Mouse (Mus musculus) stomach, embryonic 16.5 days (tissue): ENCODE results near the gene Shld1. TPM values are rescaled to one million over a fixed set of nuclear protein-coding genes. Genes with fewer than 3 reads are reported as not detected.

Experiments used
- ATAC-seq: fragments of 200-750 bp; cut with Nextera tagmentation; 2 replicates; pipeline ENCODE4 v1.8.0; 2017; ENCODE audit warnings: moderate number of reproducible peaks, moderate TSS enrichment; ENCODE audit not compliant: insufficient read depth, low FRiP score
- H3K27ac ChIP-seq: fragments of 300-500 bp; sonication (generic); 2 replicates; pipeline ENCODE4 v1.5.1; 2014; ENCODE audit warnings: low read length
- H3K27me3 ChIP-seq: fragments of 300-500 bp; sonication (generic); 2 replicates; pipeline ENCODE4 v1.6.1; 2014; ENCODE audit warnings: low read length, control low read depth, mixed read lengths; ENCODE audit not compliant: control insufficient read depth, insufficient read depth
- H3K36me3 ChIP-seq: fragments of 300-500 bp; sonication (generic); 2 replicates; pipeline ENCODE4 v1.6.1; 2014; ENCODE audit warnings: low read length; ENCODE audit not compliant: control insufficient read depth, insufficient read depth
- H3K4me1 ChIP-seq: fragments of 300-500 bp; sonication (generic); 2 replicates; pipeline ENCODE4 v1.6.1; 2014; ENCODE audit warnings: low read length, control low read depth, mixed read lengths; ENCODE audit not compliant: control insufficient read depth, insufficient read depth
- H3K4me2 ChIP-seq: fragments of 300-500 bp; sonication (generic); 2 replicates; pipeline ENCODE4 v1.6.1; 2014; ENCODE audit warnings: low read depth, low read length, mixed read lengths
- H3K4me3 ChIP-seq: fragments of 300-500 bp; sonication (generic); replicated peaks from 2 replicates; pipeline ENCODE4 v1.5.1; 2014; ENCODE audit warnings: mild to moderate bottlenecking, low read length
- H3K9ac ChIP-seq: fragments of 300-500 bp; sonication (generic); 2 replicates; pipeline ENCODE4 v1.6.1; 2014; ENCODE audit warnings: low read length
- H3K9me3 ChIP-seq: fragments of 300-500 bp; sonication (generic); replicated peaks from 2 replicates; pipeline ENCODE4 v1.6.1; 2016; ENCODE audit warnings: low read length, control low read depth; ENCODE audit not compliant: control insufficient read depth
- WGBS: fragments of 180-500 bp; shearing (Covaris S2); extraction: QIAGEN DNeasy Blood & Tissue Kit; methylation state at CpG from one replicate; pipeline ENCODE4 v1.1.7; 2014; 5-methylcytosine and 5-hydroxymethylcytosine counted together
- polyA plus RNA-seq: library from polyadenylated mRNA; unstranded; fragments of >200 nt; fragmentation: Nextera tagmentation; extraction: Ambion mirVana; gene quantifications from 2 replicates; pipeline ENCODE4 v1.2.1, GENCODE M21; 2015

The Shld1 gene
- polyA plus RNA-seq, 1 experiment from 2014 or later = 12.3 TPM

GRCm38 (mm10) chr2:132688611-132689021, 1.9 kb downstream of the Shld1 start:
- WGBS = 73% methylated on average over 7 of the region's 7 CpGs
- ATAC-seq = no peak

GRCm38 (mm10) chr2:132689188-132689568, 2.4 kb downstream of the Shld1 start:
- no peak for ATAC-seq
- H3K9me3 ChIP-seq = no peaks in the 10 kb centered on the region

More at GRCm38 (mm10) chr2:132688611-132689021, 1.9 kb downstream of the Shld1 start:
- peak overlapping the region; percentile 20; the same call in 1 of the 2 replicates for H3K27ac ChIP-seq
- no peak overlapping the region for H3K9ac ChIP-seq
- H3K27me3 ChIP-seq = no peaks in the 10 kb centered on the region
- no peak overlapping the region for H3K4me2 ChIP-seq
- H3K9me3 ChIP-seq = no peaks in the 10 kb centered on the region
- peaks cover 4% of the 10 kb centered on the region for H3K4me1 ChIP-seq
- H3K4me3 ChIP-seq = no peak overlapping the region
- H3K36me3 ChIP-seq = no peaks in the 10 kb centered on the region

GRCm38 (mm10) chr2:132689569-132690231, 3.0 kb downstream of the Shld1 start:
- Histone ChIP-seq H3K27ac (no peak overlapping the region), H3K27me3 (no peaks in the 10 kb centered on the region)
- 64% methylated on average over 15 of the region's 15 CpGs for WGBS

More at GRCm38 (mm10) chr2:132689188-132689568, 2.4 kb downstream of the Shld1 start:
- Histone ChIP-seq H3K4me2 (no peak overlapping the region), H3K27ac (peak overlapping the region; percentile 46; the same call in 1 of the 2 replicates), H3K27me3 (no peaks in the 10 kb centered on the region), H3K4me3 (no peak overlapping the region), H3K36me3 (no peaks in the 10 kb centered on the region), H3K9ac (no peak overlapping the region), H3K4me1 (peaks cover 4% of the 10 kb centered on the region)
- WGBS = 55% methylated on average over 4 of the region's 4 CpGs

GRCm38 (mm10) chr2:132691731-132692130, 5.0 kb downstream of the Shld1 start:
- Histone ChIP-seq H3K27ac (no peak overlapping the region), H3K9ac (no peak overlapping the region), H3K4me2 (no peak overlapping the region), H3K27me3 (no peaks in the 10 kb centered on the region), H3K9me3 (no peaks in the 10 kb centered on the region), H3K4me1 (peaks cover 4% of the 10 kb centered on the region), H3K36me3 (no peaks in the 10 kb centered on the region), H3K4me3 (no peak overlapping the region)
- no peak for ATAC-seq
- WGBS = 72% methylated on average over 7 of the region's 7 CpGs

More at GRCm38 (mm10) chr2:132689569-132690231, 3.0 kb downstream of the Shld1 start:
- no peak for ATAC-seq
- Histone ChIP-seq H3K9ac (no peak overlapping the region), H3K4me1 (peaks cover 4% of the 10 kb centered on the region), H3K9me3 (no peaks in the 10 kb centered on the region), H3K36me3 (no peaks in the 10 kb centered on the region), H3K4me3 (no peak overlapping the region), H3K4me2 (no peak overlapping the region)

- 43% methylated on average over 1 of the region's 1 CpGs for WGBS
- Histone ChIP-seq H3K4me1 (peaks cover 4% of the 10 kb centered on the region), H3K4me2 (no peak overlapping the region), H3K36me3 (no peaks in the 10 kb centered on the region), H3K9ac (no peak overlapping the region), H3K4me3 (no peak overlapping the region), H3K27me3 (no peaks in the 10 kb centered on the region), H3K9me3 (no peaks in the 10 kb centered on the region), H3K27ac (no peak overlapping the region)
- no peak for ATAC-seq
These were observed 5.6 kb downstream of the Shld1 start for GRCm38 (mm10) chr2:132692320-132692719.

GRCm38 (mm10) chr2:132693980-132694379, 7.2 kb downstream of the Shld1 start:
- ATAC-seq = no peak
- H3K4me2 ChIP-seq = no peak overlapping the region
- H3K9me3 ChIP-seq = no peaks in the 10 kb centered on the region
- H3K27ac ChIP-seq = no peak overlapping the region
- 78% methylated on average over 3 of the region's 3 CpGs for WGBS
- no peak overlapping the region for H3K4me3 ChIP-seq
- no peaks in the 10 kb centered on the region for H3K36me3 ChIP-seq
- H3K9ac ChIP-seq = no peak overlapping the region
- 0 out of 2 replicates have a peak, but pooled peaks cover 4% of the 10 kb centered on the region for H3K4me1 ChIP-seq
- no peaks in the 10 kb centered on the region for H3K27me3 ChIP-seq

GRCm38 (mm10) chr2:132695358-132696093, 8.8 kb downstream of the Shld1 start:
- H3K9me3 ChIP-seq = no peaks in the 10 kb centered on the region
- H3K36me3 ChIP-seq = no peaks in the 10 kb centered on the region
- 71% methylated on average over 9 of the region's 9 CpGs for WGBS
- H3K9ac ChIP-seq = no peak overlapping the region
- H3K27ac ChIP-seq = no peak overlapping the region
- no peaks in the 10 kb centered on the region for H3K27me3 ChIP-seq
- H3K4me3 ChIP-seq = no peak overlapping the region
- H3K4me1 ChIP-seq = 0 out of 2 replicates have a peak, but pooled peaks cover 4% of the 10 kb centered on the region
- H3K4me2 ChIP-seq = no peak overlapping the region
- ATAC-seq = peak; percentile 83

- Histone ChIP-seq H3K9ac (no peak overlapping the region), H3K4me3 (no peak overlapping the region), H3K4me1 (0 out of 2 replicates have a peak, but pooled peaks cover 4% of the 10 kb centered on the region), H3K27me3 (no peaks in the 10 kb centered on the region), H3K36me3 (no peaks in the 10 kb centered on the region), H3K4me2 (no peak overlapping the region), H3K27ac (no peak overlapping the region), H3K9me3 (no peaks in the 10 kb centered on the region)
- no peak for ATAC-seq
- WGBS = 86% methylated on average over 5 of the region's 5 CpGs
These were observed 9.8 kb downstream of the Shld1 start for GRCm38 (mm10) chr2:132696519-132696918.

GRCm38 (mm10) chr2:132697256-132697655, 10.5 kb downstream of the Shld1 start:
- WGBS = 59% methylated on average over 5 of the region's 5 CpGs
- Histone ChIP-seq H3K36me3 (no peaks in the 10 kb centered on the region), H3K27ac (no peak overlapping the region), H3K4me3 (no peak overlapping the region), H3K4me2 (no peak overlapping the region), H3K9ac (no peak overlapping the region), H3K4me1 (0 out of 2 replicates have a peak, but pooled peaks cover 4% of the 10 kb centered on the region), H3K27me3 (no peaks in the 10 kb centered on the region), H3K9me3 (no peaks in the 10 kb centered on the region)
- ATAC-seq = no peak
